Mouse (Mus musculus): ENCODE results near the gene Eefsec.

GRCm38 (mm10) chr6:88210182-88210581 is 236.2 kb downstream of the Eefsec start:
- no peak for TF ChIP-seq CTCF (IDR thresholded peaks at IDR 0.05; ENCODE audit: low read depth)
- TF ChIP-seq EP300 (IDR thresholded peaks at IDR 0.05; ENCODE audit: low read depth): no peak
